Mouse (Mus musculus) megakaryocyte progenitor cell, adult 5-6 weeks (primary cell): ENCODE measurements around the gene Dcaf4. TPM values are rescaled to one million over a fixed set of nuclear protein-coding genes. Genes with fewer than 3 reads are reported as not detected.

Experiments used
- ATAC-seq: replicated peaks from 2 replicates; pipeline ENCODE4 v1.8.0; 2016; ENCODE audit warnings: mild to moderate bottlenecking, moderate TSS enrichment, inconsistent platforms; ENCODE audit not compliant: poor library complexity
- total RNA-seq, 2 experiments: library from RNA; stranded (forward) in 1 of 2; stranded (reverse) in 1 of 2; fragments of 157-497, 149-512 nt in 1 of 2; fragments of 200-1000 nt in 1 of 2; gene quantifications; 2 replicates each; pipeline versions ENCODE4 v1.2.3 to v1.2.4; 2015 to 2017

Gene Dcaf4
- total RNA-seq, 2 experiments from 2014 or later: 11.1 to 13.2 TPM

- ATAC-seq: no peak
Measured at GRCm38 (mm10) chr12:83495248-83495960, 24.9 kb upstream of the Dcaf4 start.

- ATAC-seq: no peak
Measured at GRCm38 (mm10) chr12:83495961-83496282, 24.3 kb upstream of the Dcaf4 start.

GRCm38 (mm10) chr12:83496336-83496735 is 23.9 kb upstream of the Dcaf4 start:
- ATAC-seq: 0 out of 2 replicates have a peak, but pooled peaks have one; percentile 14

DNA sequence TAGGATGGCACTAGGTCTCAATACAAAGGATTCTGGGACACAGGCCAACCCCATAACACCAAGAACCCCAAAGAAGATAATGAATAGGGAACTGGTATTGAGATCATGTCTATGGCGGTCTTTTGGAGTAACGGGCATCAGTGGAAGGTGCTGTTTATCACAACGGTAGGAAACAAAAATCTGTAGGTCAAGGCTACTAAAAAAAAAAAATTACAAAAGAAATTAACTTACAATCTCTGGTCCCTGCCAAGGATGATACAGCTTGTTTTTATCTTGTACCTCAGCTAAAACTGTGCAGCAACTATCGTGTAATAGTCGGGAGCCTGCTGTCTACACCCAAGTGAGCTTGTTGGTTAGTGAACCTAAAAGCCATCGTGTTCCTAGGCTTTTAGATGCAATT is 23.5 kb upstream of the Dcaf4 start:
- peak; percentile 79 for ATAC-seq

GRCm38 (mm10) chr12:83497959-83498358 is 22.3 kb upstream of the Dcaf4 start:
- ATAC-seq: no peak

- no peak for ATAC-seq
Measured at GRCm38 (mm10) chr12:83499256-83499655, 21.0 kb upstream of the Dcaf4 start.

GRCm38 (mm10) chr12:83502190-83502589 is 18.1 kb upstream of the Dcaf4 start:
- peak; percentile 89 for ATAC-seq

DNA sequence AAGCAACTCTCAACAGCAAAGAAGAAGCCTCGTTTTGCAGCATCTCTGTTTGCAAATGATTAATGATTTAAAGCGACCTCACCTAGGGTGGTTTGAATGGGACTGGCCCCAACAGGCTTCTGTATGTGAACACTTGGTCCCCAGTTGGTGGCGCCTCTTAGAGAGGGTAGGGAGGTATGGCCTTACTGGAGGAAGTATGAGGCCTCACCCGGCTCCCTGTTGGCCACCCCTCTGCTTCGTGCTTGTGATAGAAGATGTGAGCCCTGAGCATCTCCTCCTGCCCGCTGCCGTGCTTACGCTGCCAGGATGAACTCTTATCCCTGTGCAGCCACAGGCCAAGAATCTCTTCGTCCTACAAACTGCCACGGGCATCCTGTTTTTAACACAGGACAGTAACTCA is 13.7 kb upstream of the Dcaf4 start:
- no peak for ATAC-seq

DNA sequence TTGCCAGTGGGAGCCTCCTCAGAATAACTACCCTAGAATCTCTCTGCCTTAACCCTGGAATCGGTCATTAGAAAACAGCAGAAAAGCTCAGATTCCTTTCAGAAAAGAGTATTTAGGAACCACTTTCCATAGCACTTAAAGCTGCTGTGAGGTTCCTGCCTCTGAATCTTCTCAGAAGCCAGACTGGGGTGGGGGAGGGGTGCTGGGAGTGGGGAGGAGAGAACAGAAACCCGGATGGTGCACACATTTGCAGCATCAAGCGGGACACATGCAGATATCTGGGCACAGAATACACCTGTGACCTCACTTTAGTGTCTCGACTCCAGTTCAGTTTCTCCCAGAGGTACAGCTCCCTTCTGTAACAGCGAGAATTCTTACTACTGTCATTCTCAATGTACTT is 9.7 kb upstream of the Dcaf4 start:
- ATAC-seq: no peak

DNA sequence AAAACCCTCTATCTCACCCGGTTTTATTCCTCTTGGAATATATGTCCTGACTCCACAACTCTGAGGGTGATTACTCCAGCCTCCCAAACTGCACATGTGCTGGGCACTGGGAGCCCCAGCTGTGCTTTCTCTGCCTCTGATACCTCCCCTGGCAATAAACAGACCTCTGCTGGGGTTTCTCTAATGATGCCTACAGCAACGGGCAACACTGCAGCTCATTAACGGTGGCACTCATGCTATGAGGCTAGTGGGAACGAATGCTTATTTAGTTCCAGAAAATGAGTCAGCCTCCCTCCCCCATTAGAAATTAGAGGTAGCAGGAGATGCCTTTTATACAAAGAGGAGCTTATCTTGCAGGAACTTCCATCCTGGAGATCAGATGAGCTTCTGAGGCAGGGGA is 7.5 kb upstream of the Dcaf4 start:
- ATAC-seq: no peak

GRCm38 (mm10) chr12:83513185-83513584 is 7.1 kb upstream of the Dcaf4 start:
- ATAC-seq: no peak

GRCm38 (mm10) chr12:83514216-83514615 is 6.0 kb upstream of the Dcaf4 start:
- ATAC-seq: no peak

DNA sequence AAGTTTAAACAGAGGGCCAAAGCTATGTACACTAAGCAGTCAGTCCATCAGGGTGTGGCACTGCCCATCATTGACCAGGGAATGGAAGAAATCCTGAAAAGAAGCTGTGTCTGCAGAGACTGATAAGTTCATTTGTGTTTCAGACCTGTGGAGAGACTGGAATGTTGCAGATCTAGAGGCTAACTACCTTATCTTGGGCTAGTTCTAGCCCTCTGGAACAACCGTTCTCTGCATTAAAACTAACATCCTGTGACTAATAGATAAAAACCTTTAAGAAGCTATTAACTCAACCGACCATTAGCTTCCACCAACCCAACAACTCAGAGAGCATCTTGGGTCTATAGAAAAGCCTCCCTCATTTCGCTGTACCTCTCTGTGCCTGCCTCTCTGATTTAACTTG is 2.7 kb upstream of the Dcaf4 start:
- peak; percentile 38 for ATAC-seq

DNA sequence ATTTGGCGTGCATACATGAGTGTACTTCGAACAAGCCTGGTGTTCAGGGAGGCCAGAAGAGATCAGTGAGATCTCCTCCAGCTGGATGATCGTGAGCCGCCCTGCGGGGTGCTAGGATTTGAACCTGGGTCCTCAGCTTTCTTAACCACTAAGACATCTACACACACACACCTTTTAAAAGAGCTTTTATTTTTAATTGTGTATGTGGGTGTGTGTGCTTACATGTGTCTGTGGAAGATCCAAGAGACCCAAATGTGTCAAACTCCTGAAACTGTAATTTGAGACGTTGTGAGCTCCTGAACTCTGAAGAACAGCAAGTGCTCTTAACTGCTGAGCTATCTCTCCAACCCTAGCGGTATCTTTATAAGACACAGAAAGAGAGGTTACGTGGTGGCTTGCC is 817 bp downstream of the Dcaf4 start:
- ATAC-seq: no peak

DNA sequence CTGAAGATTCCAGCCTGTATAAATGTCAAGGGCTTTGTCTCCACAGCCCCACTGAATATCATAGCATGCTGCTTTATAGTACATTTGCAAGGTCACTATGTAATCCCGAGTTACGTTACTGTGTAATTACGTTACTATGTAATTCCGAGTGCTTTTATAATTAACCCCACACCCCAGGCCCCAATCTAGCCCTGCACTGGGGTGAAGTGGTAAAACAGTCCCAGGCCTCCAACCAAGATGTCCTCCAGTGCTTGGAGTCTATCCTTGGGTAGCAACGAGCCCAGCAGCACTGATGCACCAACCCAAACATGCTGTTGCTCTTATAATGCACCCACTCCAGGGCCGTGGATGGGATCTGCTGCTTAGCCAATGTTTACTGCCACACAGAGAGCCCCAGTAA is 2.8 kb downstream of the Dcaf4 start:
- no peak for ATAC-seq

DNA sequence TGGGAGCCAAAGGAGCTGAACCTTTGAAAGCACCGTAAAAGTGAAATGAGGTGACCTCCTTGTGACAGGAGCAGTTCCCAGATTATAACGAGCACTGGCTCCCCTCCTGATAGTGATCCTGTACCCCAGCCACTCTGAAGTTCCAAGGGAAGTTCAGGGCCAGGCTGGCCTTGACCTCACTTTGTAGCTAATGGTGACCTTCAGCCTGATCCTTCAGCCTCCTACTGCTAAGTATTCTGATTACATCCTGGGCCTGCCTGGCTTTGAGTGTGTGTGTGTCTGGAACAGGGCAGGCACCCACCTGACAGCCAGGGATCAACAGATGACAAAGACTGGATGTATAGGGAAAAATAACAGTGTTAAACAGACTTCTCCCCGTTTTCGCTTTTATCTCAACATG is 3.6 kb downstream of the Dcaf4 start:
- no peak for ATAC-seq

DNA sequence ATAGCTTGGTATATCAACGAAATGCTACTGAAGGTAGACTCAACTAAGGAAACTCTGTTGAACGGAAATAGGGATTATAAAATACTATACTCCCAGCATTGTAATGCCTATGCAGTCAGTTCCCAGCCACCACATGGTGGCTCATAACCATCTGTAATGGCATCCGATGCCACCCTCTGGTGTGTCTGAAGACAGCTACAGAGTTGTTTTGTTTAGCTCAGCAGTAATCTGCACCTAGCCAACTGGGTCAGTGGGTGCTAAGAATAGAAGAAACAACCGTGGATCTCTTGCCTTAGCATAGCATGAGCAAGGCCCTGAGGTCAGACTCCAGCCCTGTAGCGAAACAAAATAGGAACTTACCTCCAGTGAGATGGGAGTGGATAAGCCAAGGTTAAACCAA is 4.1 kb downstream of the Dcaf4 start:
- ATAC-seq: no peak

GRCm38 (mm10) chr12:83525822-83526544 is 5.7 kb downstream of the Dcaf4 start:
- no peak for ATAC-seq

- no peak for ATAC-seq
Measured at GRCm38 (mm10) chr12:83527816-83528215, 7.5 kb downstream of the Dcaf4 start.

DNA sequence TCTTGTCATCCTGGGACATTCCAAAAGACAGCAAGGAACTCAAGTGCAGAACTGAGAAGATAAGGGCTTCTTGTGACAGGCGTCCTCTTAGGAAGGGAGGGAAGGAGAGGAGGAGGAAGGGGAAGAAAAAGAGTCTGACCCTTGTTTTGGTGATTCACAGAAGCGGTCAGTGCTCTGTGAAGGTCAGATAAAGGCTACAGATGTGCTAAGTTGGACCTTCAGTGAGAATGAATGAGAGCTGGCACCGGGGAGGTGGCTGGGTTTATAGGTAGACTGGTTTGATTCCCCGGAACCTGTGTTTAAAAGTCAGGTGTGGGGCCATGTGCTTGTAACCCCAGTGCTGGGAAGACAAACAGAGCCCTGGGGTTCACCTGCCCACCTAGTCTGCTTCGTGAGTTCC is 8.4 kb downstream of the Dcaf4 start:
- ATAC-seq: no peak

DNA sequence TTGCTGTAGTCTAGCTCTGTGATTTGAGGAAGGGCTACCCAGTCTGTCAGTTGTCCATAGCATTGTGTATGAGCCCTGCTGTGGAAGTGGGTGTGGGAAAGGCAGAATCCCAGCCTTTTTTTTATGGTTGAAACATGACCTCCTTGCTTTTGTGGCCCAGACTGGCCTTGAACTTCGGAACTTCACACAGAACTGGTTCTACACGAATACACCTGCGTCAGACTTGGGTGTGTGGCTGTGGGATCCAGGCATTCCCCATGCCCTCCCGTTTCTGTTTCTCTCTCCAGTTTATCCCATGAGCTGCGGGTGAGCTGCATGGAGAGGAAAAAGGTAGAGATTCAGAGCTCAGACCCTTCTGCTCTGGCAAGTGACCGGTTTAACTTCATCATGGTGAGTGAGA is 11.7 kb downstream of the Dcaf4 start:
- ATAC-seq: no peak

- ATAC-seq: no peak
Measured at GRCm38 (mm10) chr12:83532966-83533365, 12.7 kb downstream of the Dcaf4 start.

- ATAC-seq: no peak
Measured at GRCm38 (mm10) chr12:83534190-83534589, 13.9 kb downstream of the Dcaf4 start.
